Mouse (Mus musculus): Measurements from ENCODE around the gene Sell. TPM values are rescaled to one million over a fixed set of nuclear protein-coding genes. Genes with fewer than 3 reads are reported as not detected.

Sell gene
- polyA plus RNA-seq (2012; rRNA removed) = 0.03 and 0.15 TPM in 2 replicates

GRCm38 (mm10) chr1:164061925-164062324 lies at the start of gene Sell:
Gene Sell (plus strand): TSS chr1:164061982.

GRCm38 (mm10) chr1:164047934-164048333 lies 13.8 kb upstream of the Sell start, which contains the start of gene Sele:
Gene Sele (plus strand): TSS chr1:164048234.

GRCm38 (mm10) chr1:164114947-164115493 lies 53.2 kb downstream of the Sell start, which contains the start of gene Selp:
Gene Selp (plus strand): TSS chr1:164115264.

Other genes with a start within 250 kb of the Sell start
- gene Scyl3, start 132.9 kb upstream of the Sell start, polyA plus RNA-seq (2012; rRNA removed) = 1.7 and 2.6 TPM in 2 replicates
- 0.11 and 0.23 TPM in 2 replicates for gene BC055324, start 67.2 kb upstream of the Sell start, polyA plus RNA-seq (2012; rRNA removed)
- gene Mettl18, start 67.1 kb upstream of the Sell start, polyA plus RNA-seq (2012; rRNA removed) = 0.04 TPM in 1 of 2 replicates, not detected in the other
- gene Sele, start 13.7 kb upstream of the Sell start, polyA plus RNA-seq (2012; rRNA removed) = 0.04 TPM in 1 of 2 replicates, not detected in the other
- 0.46 and 0.48 TPM in 2 replicates for gene Selp, start 53.3 kb downstream of the Sell start, polyA plus RNA-seq (2012; rRNA removed)
- 0.58 and 0.66 TPM in 2 replicates for gene F5, start 89.9 kb downstream of the Sell start, polyA plus RNA-seq (2012; rRNA removed)
- 7.1 and 10.1 TPM in 2 replicates for gene Slc19a2, start 187.1 kb downstream of the Sell start, polyA plus RNA-seq (2012; rRNA removed)
- 1.0 and 1.3 TPM in 2 replicates for gene Ccdc181, start 213.6 kb downstream of the Sell start, polyA plus RNA-seq (2012; rRNA removed)
- gene Nme7, start 242.1 kb downstream of the Sell start, polyA plus RNA-seq (2012; rRNA removed) = 2.4 and 3.1 TPM in 2 replicates
- 0.62 and 0.75 TPM in 2 replicates for gene Blzf1, start 245.5 kb downstream of the Sell start, polyA plus RNA-seq (2012; rRNA removed)